Mouse (Mus musculus) limb, embryonic 11.5 days (tissue): ENCODE measurements around the gene Slc47a1. TPM values are rescaled to one million over a fixed set of nuclear protein-coding genes. Genes with fewer than 3 reads are reported as not detected.

Experiments used
- ATAC-seq: fragments of 200-750 bp; cut with Nextera tagmentation; 2 replicates; pipeline ENCODE4 v1.8.0; 2017; ENCODE audit warnings: low read depth; ENCODE audit not compliant: insufficient number of reproducible peaks, low FRiP score, low TSS enrichment
- DNase-seq: peaks from one replicate; pipeline ENCODE4 v3.0.0-alpha.2; 2015; ENCODE audit warnings: low spot score
- H3K27ac ChIP-seq: fragments of 300-500 bp; sonication (generic); replicated peaks from 2 replicates; pipeline ENCODE4 v1.5.1; 2014; ENCODE audit warnings: low read depth, mild to moderate bottlenecking, low read length
- H3K27me3 ChIP-seq: fragments of 300-500 bp; sonication (generic); 2 replicates; pipeline ENCODE4 v1.6.1; 2014; ENCODE audit warnings: mild to moderate bottlenecking, low read length, mixed read lengths; ENCODE audit not compliant: control insufficient read depth, insufficient read depth
- H3K36me3 ChIP-seq: fragments of 300-500 bp; sonication (generic); 2 replicates; pipeline ENCODE4 v1.6.1; 2014; ENCODE audit warnings: mild to moderate bottlenecking, low read length, moderate library complexity, mixed read lengths; ENCODE audit not compliant: control insufficient read depth, insufficient read depth
- H3K4me1 ChIP-seq: fragments of 300-500 bp; sonication (generic); 2 replicates; pipeline ENCODE4 v1.6.1; 2014; ENCODE audit warnings: low read length, mixed read lengths; ENCODE audit not compliant: control insufficient read depth, insufficient read depth
- H3K4me2 ChIP-seq: fragments of 300-500 bp; sonication (generic); 2 replicates; pipeline ENCODE4 v1.6.1; 2014; ENCODE audit warnings: low read depth, mild to moderate bottlenecking, moderate library complexity; ENCODE audit not compliant: severe bottlenecking
- H3K4me3 ChIP-seq: fragments of 300-500 bp; sonication (generic); 2 replicates; pipeline ENCODE4 v1.5.1; 2014; ENCODE audit warnings: low read depth, low read length
- H3K9ac ChIP-seq: fragments of 300-500 bp; sonication (generic); 2 replicates; pipeline ENCODE4 v1.6.1; 2014; ENCODE audit warnings: mild to moderate bottlenecking, low read length
- H3K9me3 ChIP-seq: fragments of 300-500 bp; sonication (generic); 2 replicates; pipeline ENCODE4 v1.6.1; 2016; ENCODE audit warnings: low read length; ENCODE audit not compliant: control insufficient read depth
- WGBS: fragments of 180-500 bp; shearing (Covaris S2); extraction: QIAGEN DNeasy Blood & Tissue Kit; methylation state at CpG from one replicate; pipeline ENCODE4 v1.1.7; 2014; 5-methylcytosine and 5-hydroxymethylcytosine counted together
- polyA plus RNA-seq: library from polyadenylated mRNA; unstranded; fragments of >200 nt; fragmentation: Nextera tagmentation; extraction: Ambion mirVana; gene quantifications from 2 replicates; pipeline ENCODE4 v1.2.1, GENCODE M21; 2014

Gene Slc47a1
- polyA plus RNA-seq, 1 experiment from 2014 or later, result 0.05 TPM

DNA sequence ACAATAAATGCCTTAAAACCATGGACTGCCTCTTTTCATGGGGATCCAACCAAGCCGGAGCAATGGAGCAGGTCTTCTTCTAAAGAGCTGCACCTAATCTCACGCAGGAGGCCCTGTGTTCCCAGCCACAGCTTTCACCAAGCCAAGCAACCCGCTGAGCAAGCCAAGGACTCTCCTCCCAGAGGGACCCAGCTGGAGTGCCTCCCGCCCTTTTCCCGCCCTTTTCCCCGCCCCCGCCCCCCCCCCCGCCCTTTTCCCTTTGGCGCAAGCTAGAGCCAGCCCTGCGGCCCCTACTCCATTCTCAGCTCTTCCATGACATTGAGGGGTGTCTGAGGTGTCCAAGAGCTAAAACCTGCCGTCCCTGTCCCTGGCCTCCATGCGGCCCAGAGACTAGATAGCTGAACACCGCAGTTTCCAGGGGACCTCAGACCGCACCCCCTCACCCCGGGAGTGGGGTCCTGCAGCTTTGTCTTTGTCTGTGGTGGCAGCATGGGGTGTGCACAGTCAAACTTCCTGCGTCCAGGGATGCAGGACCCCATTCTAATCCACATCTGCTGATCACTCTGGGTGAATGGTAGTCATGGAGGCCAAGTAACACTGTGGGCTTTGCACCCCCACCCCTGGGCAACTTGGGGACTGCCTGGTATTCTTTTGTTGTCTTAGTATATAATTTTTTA lies 77.3 kb downstream of the Slc47a1 start:
- Histone ChIP-seq H3K27me3 (no peaks in the 10 kb centered on the region), H3K4me2 (no peak overlapping the region), H3K4me3 (no peak overlapping the region), H3K4me1 (no peaks in the 10 kb centered on the region), H3K27ac (no peak overlapping the region), H3K36me3 (no peaks in the 10 kb centered on the region), H3K9me3 (no peaks in the 10 kb centered on the region), H3K9ac (no peak overlapping the region; the same call in 1 of the 2 replicates)
- WGBS, result 45% methylated on average over 11 of the region's 16 CpGs
- no peak for ATAC-seq
- no peak for DNase-seq

DNA sequence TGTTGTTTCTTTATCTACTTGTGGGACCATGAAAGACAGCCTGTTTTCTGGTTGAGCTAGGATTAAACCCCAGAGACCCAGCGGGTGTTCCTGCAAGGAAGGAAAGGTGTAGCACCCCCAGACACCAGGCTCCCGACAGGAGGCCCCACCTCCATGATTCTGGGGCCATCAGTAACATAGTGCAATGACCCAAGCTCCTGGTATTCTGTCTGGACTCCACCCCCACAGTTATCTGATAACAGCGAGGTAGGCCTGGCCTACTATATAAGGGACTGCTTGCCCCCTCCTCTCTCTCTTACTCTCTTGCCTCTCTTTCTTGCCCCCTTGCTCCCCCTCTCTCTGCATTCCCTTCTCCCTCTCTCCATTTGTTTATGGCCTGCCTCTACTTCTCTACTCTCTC lies 77.9 kb downstream of the Slc47a1 start:
- ATAC-seq (no peak), DNase-seq (no peak)
- Histone ChIP-seq H3K36me3 (no peaks in the 10 kb centered on the region), H3K27ac (no peak overlapping the region), H3K9ac (no peak overlapping the region), H3K4me1 (no peaks in the 10 kb centered on the region), H3K27me3 (no peaks in the 10 kb centered on the region), H3K4me2 (no peak overlapping the region), H3K9me3 (no peaks in the 10 kb centered on the region), H3K4me3 (no peak overlapping the region)
- WGBS, result 52% methylated on average over 3 of the region's 3 CpGs

DNA sequence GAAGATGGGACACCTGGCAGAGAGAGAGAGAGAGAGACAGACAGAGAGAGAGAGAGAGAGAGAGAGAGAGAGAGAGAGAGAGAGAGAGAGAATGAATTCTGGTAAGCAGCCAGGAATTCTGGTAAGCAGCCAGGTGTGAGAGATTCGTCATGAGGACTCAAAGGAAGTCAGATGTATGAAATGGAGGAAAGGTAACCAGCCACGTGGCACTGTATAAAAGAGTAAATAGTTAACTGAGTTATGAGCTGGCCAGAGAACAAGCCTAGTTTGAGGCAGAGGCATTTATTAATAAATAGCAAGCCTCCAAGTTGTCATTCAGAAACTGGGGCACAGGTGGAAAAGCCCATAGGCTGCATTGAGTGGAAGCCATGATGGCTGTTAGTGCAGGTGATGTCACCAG lies 80.2 kb downstream of the Slc47a1 start:
- DNase-seq, result no peak
- H3K9me3 ChIP-seq, result no peaks in the 10 kb centered on the region
- no peaks in the 10 kb centered on the region for H3K27me3 ChIP-seq
- H3K4me2 ChIP-seq, result no peak overlapping the region
- ATAC-seq, result no peak
- no peak overlapping the region for H3K4me3 ChIP-seq
- no peaks in the 10 kb centered on the region for H3K4me1 ChIP-seq
- WGBS, result 79% methylated on average over 2 of the region's 2 CpGs
- no peak overlapping the region for H3K27ac ChIP-seq
- no peaks in the 10 kb centered on the region for H3K36me3 ChIP-seq
- no peak overlapping the region for H3K9ac ChIP-seq

GRCm38 (mm10) chr11:61297326-61297725 lies 80.8 kb downstream of the Slc47a1 start:
- no peaks in the 10 kb centered on the region for H3K36me3 ChIP-seq
- 91% methylated on average over 2 of the region's 2 CpGs for WGBS

DNA sequence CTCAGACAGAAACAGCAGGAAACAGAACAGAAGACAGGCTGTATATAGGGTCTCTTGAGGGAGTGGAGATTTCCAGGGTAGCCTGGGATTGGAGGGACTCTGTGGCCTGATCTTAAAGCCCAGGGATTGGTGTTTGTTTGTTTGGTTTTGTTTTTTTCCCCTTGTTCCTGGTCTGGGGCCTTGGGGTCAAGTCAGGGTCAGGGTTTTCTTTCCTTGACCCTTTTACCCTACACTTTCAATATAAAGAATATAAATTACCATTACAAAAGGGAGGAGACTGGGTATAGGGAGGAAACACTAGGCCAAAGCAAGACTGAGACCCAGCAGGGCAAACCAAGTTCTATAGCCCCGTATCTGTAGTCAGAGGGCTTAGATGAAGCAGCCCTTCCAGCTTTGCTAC lies 81.6 kb downstream of the Slc47a1 start:
- no peak for DNase-seq
- 72% methylated on average over 1 of the region's 1 CpGs for WGBS
- no peak overlapping the region for H3K4me3 ChIP-seq
- no peak overlapping the region for H3K4me2 ChIP-seq
- H3K27me3 ChIP-seq, result no peaks in the 10 kb centered on the region
- ATAC-seq, result no peak
- no peaks in the 10 kb centered on the region for H3K36me3 ChIP-seq
- H3K4me1 ChIP-seq, result no peaks in the 10 kb centered on the region
- H3K9me3 ChIP-seq, result no peaks in the 10 kb centered on the region
- no peak overlapping the region for H3K27ac ChIP-seq
- no peak overlapping the region for H3K9ac ChIP-seq

More at GRCm38 (mm10) chr11:61297326-61297725, 80.8 kb downstream of the Slc47a1 start:
- H3K27ac ChIP-seq, result no peak overlapping the region
- no peak overlapping the region for H3K4me2 ChIP-seq
- no peak overlapping the region for H3K4me3 ChIP-seq
- no peaks in the 10 kb centered on the region for H3K4me1 ChIP-seq
- DNase-seq, result no peak
- H3K9me3 ChIP-seq, result no peaks in the 10 kb centered on the region
- no peaks in the 10 kb centered on the region for H3K27me3 ChIP-seq
- ATAC-seq, result no peak
- no peak overlapping the region for H3K9ac ChIP-seq

- H3K27ac ChIP-seq, result no peak overlapping the region
- no peaks in the 10 kb centered on the region for H3K27me3 ChIP-seq
- H3K9me3 ChIP-seq, result no peaks in the 10 kb centered on the region
- H3K36me3 ChIP-seq, result no peaks in the 10 kb centered on the region
- H3K9ac ChIP-seq, result no peak overlapping the region
- H3K4me3 ChIP-seq, result no peak overlapping the region
- ATAC-seq, result no peak
- H3K4me1 ChIP-seq, result no peaks in the 10 kb centered on the region
- 93% methylated on average over 2 of the region's 2 CpGs for WGBS
- DNase-seq, result no peak
- H3K4me2 ChIP-seq, result no peak overlapping the region
These were observed 82.6 kb downstream of the Slc47a1 start for GRCm38 (mm10) chr11:61295556-61295955.

- ATAC-seq (no peak), DNase-seq (no peak)
- WGBS, result 82% methylated on average over 3 of the region's 3 CpGs
- H3K27me3 ChIP-seq, result no peaks in the 10 kb centered on the region
- H3K27ac ChIP-seq, result no peak overlapping the region
- no peaks in the 10 kb centered on the region for H3K9me3 ChIP-seq
- H3K36me3 ChIP-seq, result no peaks in the 10 kb centered on the region
- H3K4me2 ChIP-seq, result no peak overlapping the region
- no peak overlapping the region for H3K4me3 ChIP-seq
- H3K4me1 ChIP-seq, result no peaks in the 10 kb centered on the region
- no peak overlapping the region for H3K9ac ChIP-seq
These were observed 83.7 kb downstream of the Slc47a1 start for GRCm38 (mm10) chr11:61294431-61294830.
